Mouse (Mus musculus): ENCODE data around the gene Bard1. TPM values are rescaled to one million over a fixed set of nuclear protein-coding genes. Genes with fewer than 3 reads are reported as not detected.

Gene Bard1
- total and polyA plus RNA-seq, 3 experiments = 8.1 to 10.9 TPM; not detected in 1

GRCm38 (mm10) chr1:71003741-71004140, 99.2 kb downstream of the Bard1 start:
- peaks cover 0 to 5% of the 10 kb centered on the region in 2 experiments; a peak in 1 of 4 replicates for H3K4me1 ChIP-seq (ENCODE audit: control insufficient read depth in 1 of 2, insufficient read depth in 2 of 2, low read length in 2 of 2)
- no peak overlapping the region for H3K27ac ChIP-seq (ENCODE audit: control insufficient read depth, low read depth, low read length)
- H3K9me3 ChIP-seq (replicated peaks; ENCODE audit: insufficient read depth, low read length) = no peaks in the 10 kb centered on the region
- peak; percentile 65 for DNase-seq (ENCODE audit: low read depth, low spot score)
- H3K27me3 ChIP-seq (ENCODE audit: control insufficient read depth in 1 of 2, insufficient read depth in 2 of 2, low read length in 2 of 2) = no peaks in the 10 kb centered on the region
- peaks cover 0 to 7% of the 10 kb centered on the region in 2 experiments; a peak in 1 of 4 replicates for H3K36me3 ChIP-seq (ENCODE audit: control insufficient read depth in 1 of 2, insufficient read depth in 2 of 2, low read length in 2 of 2)
- no peak overlapping the region for H3K4me3 ChIP-seq (ENCODE audit: control insufficient read depth in 1 of 2, insufficient read depth in 1 of 2, low read depth in 2 of 2, low read length in 2 of 2)
- no peaks in the 10 kb centered on the region for H3K79me2 ChIP-seq (ENCODE audit: control insufficient read depth, insufficient read depth, low read length, poor library complexity)
- peak in 1 of 2 experiments; percentile 54; a peak in 1 of 4 replicates for TF ChIP-seq EP300 (IDR thresholded peaks at IDR 0.05; ENCODE audit: low read depth in 1 of 2, low read length in 2 of 2)
- TF ChIP-seq USF1 (IDR thresholded peaks at IDR 0.05; ENCODE audit: low read depth, low read length) = no peak
- TF ChIP-seq ZC3H11A (IDR thresholded peaks at IDR 0.05; ENCODE audit: low read depth, low read length) = no peak
- no peak for TF ChIP-seq POLR2A (IDR thresholded peaks at IDR 0.05; ENCODE audit: control insufficient read depth in 1 of 2, insufficient read depth in 1 of 2, low read depth in 1 of 2, low read length in 2 of 2, poor library complexity in 1 of 2)
- no peak for TF ChIP-seq ELF1 (IDR thresholded peaks at IDR 0.05; ENCODE audit: low read depth, low read length)
- H3K9ac ChIP-seq (ENCODE audit: control insufficient read depth, low read depth, low read length, poor library complexity, severe bottlenecking) = no peak overlapping the region

GRCm38 (mm10) chr1:70997377-70997993, 105.5 kb downstream of the Bard1 start:
- no peak for DNase-seq (ENCODE audit: low read depth, low spot score)
- no peaks in the 10 kb centered on the region for H3K79me2 ChIP-seq (ENCODE audit: control insufficient read depth, insufficient read depth, low read length, poor library complexity)
- no peaks in the 10 kb centered on the region for H3K27me3 ChIP-seq (ENCODE audit: control insufficient read depth in 1 of 2, insufficient read depth in 2 of 2, low read length in 2 of 2)
- no peak for TF ChIP-seq MAFK (IDR thresholded peaks at IDR 0.05; ENCODE audit: borderline replicate concordance, low read depth, low read length)
- TF ChIP-seq MEF2A (IDR thresholded peaks at IDR 0.05; ENCODE audit: extremely low read depth, insufficient replicate concordance, low read depth, low read length, poor library complexity, severe bottlenecking) = no peak
- no peak for TF ChIP-seq CHD1 (IDR thresholded peaks at IDR 0.05; ENCODE audit: low read depth, low read length)
- TF ChIP-seq HCFC1 (IDR thresholded peaks at IDR 0.05; ENCODE audit: low read depth, low read length) = no peak
- no peak for TF ChIP-seq GABPA (IDR thresholded peaks at IDR 0.05; ENCODE audit: low read depth, low read length)
- H3K9me3 ChIP-seq (replicated peaks; ENCODE audit: insufficient read depth, low read length) = no peaks in the 10 kb centered on the region
- no peak overlapping the region for H3K27ac ChIP-seq (ENCODE audit: control insufficient read depth, low read depth, low read length)
- no peak overlapping the region for H3K9ac ChIP-seq (ENCODE audit: control insufficient read depth, low read depth, low read length, poor library complexity, severe bottlenecking)
- no peak overlapping the region for H3K4me3 ChIP-seq (ENCODE audit: control insufficient read depth in 1 of 2, insufficient read depth in 1 of 2, low read depth in 2 of 2, low read length in 2 of 2)
- H3K36me3 ChIP-seq (ENCODE audit: control insufficient read depth in 1 of 2, insufficient read depth in 2 of 2, low read length in 2 of 2) = no peaks in the 10 kb centered on the region
- 0 out of 4 replicates have a peak, but pooled peaks cover 0 to 3% of the 10 kb centered on the region in 2 experiments for H3K4me1 ChIP-seq (ENCODE audit: control insufficient read depth in 1 of 2, insufficient read depth in 2 of 2, low read length in 2 of 2)

GRCm38 (mm10) chr1:70996766-70997165, 106.2 kb downstream of the Bard1 start:
- Histone ChIP-seq H3K79me2 (ENCODE audit: control insufficient read depth, insufficient read depth, low read length, poor library complexity) (no peaks in the 10 kb centered on the region), H3K27me3 (ENCODE audit: control insufficient read depth in 1 of 2, insufficient read depth in 2 of 2, low read length in 2 of 2) (no peaks in the 10 kb centered on the region), H3K4me1 (ENCODE audit: control insufficient read depth in 1 of 2, insufficient read depth in 2 of 2, low read length in 2 of 2) (0 out of 4 replicates have a peak, but pooled peaks cover 0 to 3% of the 10 kb centered on the region in 2 experiments), H3K9ac (ENCODE audit: control insufficient read depth, low read depth, low read length, poor library complexity, severe bottlenecking) (no peak overlapping the region), H3K4me3 (ENCODE audit: control insufficient read depth in 1 of 2, insufficient read depth in 1 of 2, low read depth in 2 of 2, low read length in 2 of 2) (no peak overlapping the region), H3K9me3 (replicated peaks; ENCODE audit: insufficient read depth, low read length) (no peaks in the 10 kb centered on the region), H3K27ac (ENCODE audit: control insufficient read depth, low read depth, low read length) (no peak overlapping the region), H3K36me3 (ENCODE audit: control insufficient read depth in 1 of 2, insufficient read depth in 2 of 2, low read length in 2 of 2) (no peaks in the 10 kb centered on the region)
- TF ChIP-seq BHLHE40 (IDR thresholded peaks at IDR 0.05; ENCODE audit: borderline replicate concordance, low read depth, low read length) = no peak
- no peak for TF ChIP-seq MAZ (IDR thresholded peaks at IDR 0.05; ENCODE audit: low read depth, low read length)
- no peak for DNase-seq (ENCODE audit: low read depth, low spot score)

Data from MEL (cell line).